Mouse (Mus musculus): ENCODE measurements around the gene Dao. TPM values are rescaled to one million over a fixed set of nuclear protein-coding genes. Genes with fewer than 3 reads are reported as not detected.

Dao gene
- polyA plus RNA-seq (2014; fragmentation: Illumina TruSeq; extraction: RNeasy Lipid Tissue Mini Kit (QIAGEN cat#74804); ENCODE audit: low read depth, low replicate concordance) = 20.9 TPM

GRCm38 (mm10) chr5:114003542-114003941, at the start of gene Dao:
Gene Dao (plus strand): TSS chr5:114003703.

GRCm38 (mm10) chr5:113993487-113994465, 9.7 kb upstream of the Dao start, which contains the start of gene Ssh1:
Gene Ssh1 (minus strand): TSS chr5:113993894.

GRCm38 (mm10) chr5:114065161-114065560, 61.7 kb downstream of the Dao start, which contains the start of gene Usp30:
Gene Usp30 (plus strand): TSS chr5:114065461.

Other genes with a start within 250 kb of the Dao start
- 1.9 TPM for gene Sart3, start 231.2 kb upstream of the Dao start, polyA plus RNA-seq (2014; fragmentation: Illumina TruSeq; extraction: RNeasy Lipid Tissue Mini Kit (QIAGEN cat#74804); ENCODE audit: low read depth, low replicate concordance)
- gene Iscu, start 231.0 kb upstream of the Dao start, polyA plus RNA-seq (2014; fragmentation: Illumina TruSeq; extraction: RNeasy Lipid Tissue Mini Kit (QIAGEN cat#74804); ENCODE audit: low read depth, low replicate concordance) = 71.2 TPM
- gene Tmem119, start 203.2 kb upstream of the Dao start, polyA plus RNA-seq (2014; fragmentation: Illumina TruSeq; extraction: RNeasy Lipid Tissue Mini Kit (QIAGEN cat#74804); ENCODE audit: low read depth, low replicate concordance) = 0.97 TPM
- not detected for gene Selplg, start 171.1 kb upstream of the Dao start, polyA plus RNA-seq (2014; fragmentation: Illumina TruSeq; extraction: RNeasy Lipid Tissue Mini Kit (QIAGEN cat#74804); ENCODE audit: low read depth, low replicate concordance)
- 11.6 TPM for gene Coro1c, start 94.9 kb upstream of the Dao start, polyA plus RNA-seq (2014; fragmentation: Illumina TruSeq; extraction: RNeasy Lipid Tissue Mini Kit (QIAGEN cat#74804); ENCODE audit: low read depth, low replicate concordance)
- gene Ssh1, start 9.8 kb upstream of the Dao start, polyA plus RNA-seq (2014; fragmentation: Illumina TruSeq; extraction: RNeasy Lipid Tissue Mini Kit (QIAGEN cat#74804); ENCODE audit: low read depth, low replicate concordance) = 3.2 TPM
- gene Usp30, start 61.8 kb downstream of the Dao start, polyA plus RNA-seq (2014; fragmentation: Illumina TruSeq; extraction: RNeasy Lipid Tissue Mini Kit (QIAGEN cat#74804); ENCODE audit: low read depth, low replicate concordance) = 1.9 TPM
- gene Svop, start 87.9 kb downstream of the Dao start, polyA plus RNA-seq (2014; fragmentation: Illumina TruSeq; extraction: RNeasy Lipid Tissue Mini Kit (QIAGEN cat#74804); ENCODE audit: low read depth, low replicate concordance) = not detected
- gene Alkbh2, start 124.5 kb downstream of the Dao start, polyA plus RNA-seq (2014; fragmentation: Illumina TruSeq; extraction: RNeasy Lipid Tissue Mini Kit (QIAGEN cat#74804); ENCODE audit: low read depth, low replicate concordance) = not detected
- gene Ung, start 126.7 kb downstream of the Dao start, polyA plus RNA-seq (2014; fragmentation: Illumina TruSeq; extraction: RNeasy Lipid Tissue Mini Kit (QIAGEN cat#74804); ENCODE audit: low read depth, low replicate concordance) = 0.28 TPM
- 1.4 TPM for gene Acacb, start 142.8 kb downstream of the Dao start, polyA plus RNA-seq (2014; fragmentation: Illumina TruSeq; extraction: RNeasy Lipid Tissue Mini Kit (QIAGEN cat#74804); ENCODE audit: low read depth, low replicate concordance)